Mouse (Mus musculus): ENCODE data around the gene Taf5.

The Taf5 gene

GRCm38 (mm10) chr19:47065860-47066259, 1.7 kb upstream of the Taf5 start:
- no peak for DNase-seq (ENCODE audit: low spot score)

DNA sequence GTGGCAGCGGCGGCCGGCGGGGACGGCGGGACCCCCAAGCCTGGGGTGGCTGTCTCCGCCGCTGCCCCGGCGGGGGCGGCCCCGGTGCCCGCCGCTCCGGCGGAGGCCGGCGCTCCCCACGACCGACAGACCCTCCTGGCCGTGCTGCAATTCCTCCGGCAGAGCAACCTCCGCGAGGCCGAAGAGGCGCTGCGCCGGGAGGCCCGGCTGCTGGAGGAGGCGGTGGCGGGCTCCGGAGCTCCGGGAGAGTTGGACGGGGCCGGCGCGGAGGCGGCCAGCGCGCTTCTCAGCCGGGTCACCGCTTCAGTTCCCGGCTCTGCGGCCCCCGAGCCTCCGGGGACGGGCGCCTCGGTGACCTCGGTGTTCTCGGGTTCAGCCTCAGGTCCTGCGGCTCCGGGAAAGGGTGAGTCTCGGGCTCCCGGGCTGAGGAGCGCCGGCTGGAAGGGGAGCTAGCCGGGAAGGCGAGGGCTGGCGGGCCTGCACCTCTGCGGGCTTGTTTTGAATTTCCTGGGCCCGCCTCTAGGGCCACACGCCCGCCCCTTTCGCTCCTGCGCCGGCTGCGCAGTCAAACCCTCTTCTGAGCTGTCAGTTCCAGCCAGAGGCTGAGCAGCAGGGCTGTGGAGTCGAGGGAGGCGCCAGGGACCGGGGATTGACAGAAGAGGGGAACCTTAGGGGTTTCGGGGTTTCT, 522 bp downstream of the Taf5 start:
- DNase-seq (ENCODE audit: low spot score), result peak; percentile 72

DNA sequence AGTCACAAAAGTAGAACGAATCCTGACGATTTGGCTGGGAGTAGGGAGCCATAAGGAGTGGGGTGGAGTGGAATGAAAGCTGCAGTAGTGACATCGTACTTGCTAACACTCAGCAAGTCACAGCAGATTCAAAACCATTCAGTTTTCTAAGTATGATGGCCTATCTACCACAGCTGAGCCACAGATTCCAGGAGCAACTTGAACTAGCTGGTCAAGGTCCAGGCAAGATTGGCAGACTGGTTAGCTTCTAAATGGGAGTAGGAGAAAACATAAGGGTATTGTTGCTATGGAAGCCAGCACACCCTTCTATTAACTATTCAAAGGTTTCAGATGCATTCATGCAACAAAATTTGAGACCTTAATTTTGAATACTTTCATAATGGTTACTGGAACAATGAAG, 20.7 kb downstream of the Taf5 start:
- no peak for DNase-seq (ENCODE audit: low spot score)

DNA sequence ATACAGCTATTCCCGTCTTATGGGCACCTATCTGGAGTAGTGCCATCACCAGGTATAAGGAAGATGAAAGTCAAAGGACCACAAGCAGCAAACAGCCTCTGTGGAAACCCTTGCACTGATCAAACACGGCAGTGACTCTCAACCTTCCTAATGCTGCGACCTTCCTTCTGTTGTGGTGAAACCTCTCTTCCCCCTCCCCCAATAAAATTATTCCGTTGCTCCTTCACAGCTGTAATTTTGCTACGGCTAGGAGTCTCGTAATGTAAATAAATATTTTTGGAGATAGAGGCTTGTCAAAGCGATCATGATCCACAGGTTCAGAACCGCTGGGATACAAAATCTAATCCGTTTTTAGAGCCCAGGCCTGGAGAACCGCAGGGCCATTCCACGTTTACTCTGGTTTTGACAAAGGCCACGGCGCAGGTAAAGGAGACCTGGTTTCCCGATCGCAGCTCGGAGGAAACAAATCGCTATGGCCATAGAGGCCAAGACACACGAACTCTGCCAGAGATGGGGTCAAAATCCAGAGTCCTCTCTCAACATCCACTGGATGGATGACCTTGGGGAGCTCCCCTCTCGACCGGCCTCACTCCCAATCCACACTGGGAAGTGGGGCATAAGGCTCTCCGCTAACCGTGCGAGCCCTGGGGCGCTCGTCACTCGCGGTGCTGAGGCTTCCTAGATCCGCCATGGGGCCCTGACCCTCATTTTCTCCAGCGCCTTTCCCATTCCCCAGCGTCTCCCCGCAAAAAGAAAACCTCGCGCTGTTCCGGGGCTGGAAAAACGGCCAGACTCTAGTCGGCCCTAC, 22.4 kb downstream of the Taf5 start:
- DNase-seq (ENCODE audit: low spot score), result no peak

DNA sequence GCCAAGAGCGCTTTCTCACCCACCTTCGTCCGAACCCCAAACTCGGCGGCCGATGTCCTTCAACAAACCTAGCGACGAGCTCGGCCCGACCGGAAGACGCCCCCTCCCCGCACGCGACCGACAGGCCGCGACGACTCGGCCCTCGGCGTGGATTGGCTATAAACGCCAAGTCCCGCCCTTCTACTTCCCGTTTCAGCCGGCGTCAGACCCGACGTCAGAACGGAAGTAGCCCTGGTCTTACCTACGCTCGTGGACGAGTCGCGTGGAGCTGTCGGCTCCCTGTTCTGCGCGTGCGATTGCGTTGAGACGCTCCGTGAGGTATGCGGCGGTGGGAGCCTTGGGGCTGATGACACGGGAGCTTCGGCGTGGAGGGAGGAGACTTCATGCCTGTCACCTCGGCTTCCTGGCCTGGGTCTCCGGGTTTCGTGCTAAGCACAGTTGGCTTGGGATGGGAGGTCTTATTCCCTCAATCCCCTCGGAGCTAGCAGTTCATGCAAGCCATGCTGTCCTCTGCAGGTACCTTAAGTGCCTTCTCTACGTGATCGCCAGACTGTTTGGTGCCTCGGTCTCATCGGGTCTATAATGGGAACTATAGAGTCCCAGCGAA, 23.1 kb downstream of the Taf5 start, which contains the start of the genes Usmg5 and Pdcd11:
Usmg5 (minus strand) TSS at position 98 of the 607 bp plus-strand sequence.
Pdcd11 (plus strand) TSS at position 219 of the 607 bp plus-strand sequence.
- peak; percentile 94 for DNase-seq (ENCODE audit: low spot score)

- DNase-seq (ENCODE audit: low spot score), result no peak
Measured at GRCm38 (mm10) chr19:47101080-47101479, 33.5 kb downstream of the Taf5 start.

DNA sequence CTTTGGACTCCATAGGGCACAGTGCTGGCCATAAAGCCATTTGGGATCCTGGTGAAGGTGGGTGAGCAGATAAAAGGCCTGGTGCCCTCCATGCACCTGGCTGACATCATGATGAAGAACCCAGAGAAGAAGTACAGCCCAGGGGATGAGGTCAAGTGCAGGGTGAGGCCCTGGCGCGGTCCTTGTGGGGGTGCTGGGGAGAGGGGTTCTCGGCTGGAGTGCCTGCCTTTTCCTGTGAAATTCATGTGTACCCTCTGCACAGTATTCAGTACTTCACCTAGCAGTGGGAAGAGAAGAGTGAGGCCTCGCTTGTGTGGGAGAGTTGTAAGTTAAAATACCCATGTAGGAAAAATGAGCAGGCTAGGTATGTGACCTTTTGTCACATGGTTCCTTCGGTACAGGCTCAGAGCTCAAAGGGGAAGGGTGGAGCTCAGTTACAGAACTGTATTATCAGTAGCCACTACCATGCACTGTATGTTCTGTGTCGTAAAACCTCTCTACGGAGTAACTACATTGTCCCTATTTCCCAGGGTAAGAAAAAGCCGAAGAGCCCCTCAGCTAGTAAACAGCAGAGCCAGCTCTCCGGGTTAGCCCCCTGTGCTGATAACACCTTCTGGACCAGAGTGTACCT, 37.2 kb downstream of the Taf5 start:
- DNase-seq (ENCODE audit: low spot score), result no peak

GRCm38 (mm10) chr19:47118634-47119033, 51.1 kb downstream of the Taf5 start:
- DNase-seq (ENCODE audit: low spot score), result no peak

GRCm38 (mm10) chr19:47121054-47121453, 53.5 kb downstream of the Taf5 start:
- DNase-seq (ENCODE audit: low spot score), result no peak

GRCm38 (mm10) chr19:47122802-47123201, 55.3 kb downstream of the Taf5 start:
- no peak for DNase-seq (ENCODE audit: low spot score)

GRCm38 (mm10) chr19:47128164-47128563, 60.6 kb downstream of the Taf5 start:
- no peak for DNase-seq (ENCODE audit: low spot score)

GRCm38 (mm10) chr19:47128835-47129234, 61.3 kb downstream of the Taf5 start:
- DNase-seq (ENCODE audit: low spot score), result no peak

- DNase-seq (ENCODE audit: low spot score), result no peak
Measured at GRCm38 (mm10) chr19:47130551-47131125, 63.1 kb downstream of the Taf5 start.
